Mouse (Mus musculus): ENCODE results near the gene Fam118a. TPM values are rescaled to one million over a fixed set of nuclear protein-coding genes. Genes with fewer than 3 reads are reported as not detected.

Fam118a gene
- polyA plus RNA-seq (2021; fragmentation: Nextera tagmentation), result 17.4 and 18.1 TPM in 2 replicates
- long read RNA-seq, experiment 1, transcript Fam118a-201 (9 exons, 2,518 nt), result major isoform, 18 of 45 reads
- long read RNA-seq, experiment 1, partial matches to known transcripts, result 8 of 45 reads
- long read RNA-seq, experiment 1, other reads (novel, unspliced or antisense), result 18 of 45 reads
- long read RNA-seq, experiment 2, transcript Fam118a-201 (9 exons, 2,518 nt), result major isoform, 108 of 175 reads
- long read RNA-seq, experiment 2, partial matches to known transcripts, result 2 of 175 reads
- long read RNA-seq, experiment 2, other reads (novel, unspliced or antisense), result 61 of 175 reads

GRCm38 (mm10) chr15:85028648-85029047 lies at the start of gene Fam118a:
Gene Fam118a (plus strand): TSS chr15:85028948.

GRCm38 (mm10) chr15:84987874-84988825 lies 40.6 kb upstream of the Fam118a start, which contains the start of gene 5031439G07Rik:
Gene 5031439G07Rik (minus strand): TSS chr15:84988551.

GRCm38 (mm10) chr15:85016951-85017664 lies 11.6 kb upstream of the Fam118a start, which contains the start of gene Upk3a:
Gene Upk3a (plus strand): TSS chr15:85017141.

Other genes with a start within 250 kb of the Fam118a start
- 0.26 and 0.40 TPM in 2 replicates for gene Phf21b, start 172.9 kb upstream of the Fam118a start, polyA plus RNA-seq (2021; fragmentation: Nextera tagmentation)
- gene Gm29666, start 108.9 kb upstream of the Fam118a start, polyA plus RNA-seq (2021; fragmentation: Nextera tagmentation), result 0.26 and 0.40 TPM in 2 replicates
- gene Nup50, start 105.5 kb upstream of the Fam118a start, polyA plus RNA-seq (2021; fragmentation: Nextera tagmentation), result 12.2 and 12.5 TPM in 2 replicates
- 4.2 and 4.6 TPM in 2 replicates for gene 5031439G07Rik, start 40.4 kb upstream of the Fam118a start, polyA plus RNA-seq (2021; fragmentation: Nextera tagmentation)
- gene Upk3a, start 11.8 kb upstream of the Fam118a start, polyA plus RNA-seq (2021; fragmentation: Nextera tagmentation), result 0.25 TPM in 1 of 2 replicates, not detected in the other
- gene Smc1b, start 103.0 kb downstream of the Fam118a start, polyA plus RNA-seq (2021; fragmentation: Nextera tagmentation), result 0.05 and 0.08 TPM in 2 replicates
- gene Ribc2, start 103.1 kb downstream of the Fam118a start, polyA plus RNA-seq (2021; fragmentation: Nextera tagmentation), result 0.74 and 1.2 TPM in 2 replicates
- gene Fbln1, start 177.0 kb downstream of the Fam118a start, polyA plus RNA-seq (2021; fragmentation: Nextera tagmentation), result 17.4 and 19.4 TPM in 2 replicates